Mouse (Mus musculus) heart, postnatal 0 days (tissue): ENCODE measurements around the gene Mcur1.

Experiments used
- CTCF ChIP-seq: IDR thresholded peaks from 2 replicates; pipeline ENCODE4 v1.5.1; 2016; ENCODE audit warnings: antibody characterized with exemption, control low read depth, low read depth
- EP300 ChIP-seq: IDR thresholded peaks from 2 replicates; pipeline ENCODE4 v1.6.1; 2016; ENCODE audit warnings: antibody characterized with exemption, low read depth

- no peak for TF ChIP-seq CTCF
- no peak for TF ChIP-seq EP300
Measured at GRCm38 (mm10) chr13:43526289-43526688, 33.7 kb downstream of the Mcur1 start.
